Mouse (Mus musculus): ENCODE measurements around the gene Ddah1.

Gene Ddah1

DNA sequence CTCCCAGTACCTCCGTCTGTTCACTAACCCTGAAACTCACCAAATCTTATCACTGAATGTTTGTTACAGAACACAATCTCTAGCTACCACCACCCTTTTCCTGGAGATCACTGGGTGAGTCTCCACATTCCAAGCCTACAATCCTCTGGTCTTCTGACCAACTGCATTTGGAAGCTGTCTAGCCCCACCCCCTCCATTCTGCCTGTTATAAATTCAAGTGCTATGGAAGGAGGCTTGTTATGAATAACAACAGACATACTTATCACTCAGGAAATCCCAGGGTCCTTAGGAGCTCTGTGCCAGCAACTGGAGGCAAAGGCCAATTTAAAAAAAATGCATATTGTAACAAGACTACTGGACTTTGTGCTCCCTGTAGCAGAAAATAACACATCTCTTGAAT, 58.3 kb downstream of the Ddah1 start:
- no peak for DNase-seq (ENCODE audit: low spot score in 2 of 2)

- DNase-seq (ENCODE audit: low spot score in 2 of 2): no peak
Observed at GRCm38 (mm10) chr3:145817276-145817675, 58.8 kb downstream of the Ddah1 start.

- DNase-seq (ENCODE audit: low spot score in 2 of 2): no peak
Observed at GRCm38 (mm10) chr3:145820439-145820838, 62.0 kb downstream of the Ddah1 start.

GRCm38 (mm10) chr3:145820938-145821337, 62.5 kb downstream of the Ddah1 start:
- DNase-seq (ENCODE audit: low spot score in 2 of 2): no peak

- no peak for DNase-seq (ENCODE audit: low spot score in 2 of 2)
Observed at GRCm38 (mm10) chr3:145822201-145822600, 63.7 kb downstream of the Ddah1 start.

DNA sequence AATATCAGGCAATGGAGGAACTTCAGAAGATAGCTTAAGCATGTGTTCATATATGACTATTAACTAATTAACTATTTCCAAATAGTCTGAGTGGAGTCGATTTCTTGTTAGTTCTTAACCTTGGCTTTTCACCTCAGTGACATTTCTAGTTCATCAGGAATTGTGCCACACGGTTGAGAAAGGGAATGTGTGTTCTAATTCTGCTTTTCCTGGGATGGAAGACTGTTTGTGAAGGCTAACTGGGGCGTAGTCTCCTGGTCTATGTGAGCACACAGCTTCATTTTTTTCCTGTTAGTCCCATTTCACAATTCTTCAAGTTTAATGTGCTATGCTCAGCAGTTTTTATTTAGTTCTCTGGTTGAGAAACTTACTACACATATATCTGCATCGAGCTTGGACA, 65.2 kb downstream of the Ddah1 start:
- no peak for DNase-seq (ENCODE audit: low spot score in 2 of 2)

GRCm38 (mm10) chr3:145825416-145826055, 67.1 kb downstream of the Ddah1 start:
- no peak for DNase-seq (ENCODE audit: low spot score in 2 of 2)

DNA sequence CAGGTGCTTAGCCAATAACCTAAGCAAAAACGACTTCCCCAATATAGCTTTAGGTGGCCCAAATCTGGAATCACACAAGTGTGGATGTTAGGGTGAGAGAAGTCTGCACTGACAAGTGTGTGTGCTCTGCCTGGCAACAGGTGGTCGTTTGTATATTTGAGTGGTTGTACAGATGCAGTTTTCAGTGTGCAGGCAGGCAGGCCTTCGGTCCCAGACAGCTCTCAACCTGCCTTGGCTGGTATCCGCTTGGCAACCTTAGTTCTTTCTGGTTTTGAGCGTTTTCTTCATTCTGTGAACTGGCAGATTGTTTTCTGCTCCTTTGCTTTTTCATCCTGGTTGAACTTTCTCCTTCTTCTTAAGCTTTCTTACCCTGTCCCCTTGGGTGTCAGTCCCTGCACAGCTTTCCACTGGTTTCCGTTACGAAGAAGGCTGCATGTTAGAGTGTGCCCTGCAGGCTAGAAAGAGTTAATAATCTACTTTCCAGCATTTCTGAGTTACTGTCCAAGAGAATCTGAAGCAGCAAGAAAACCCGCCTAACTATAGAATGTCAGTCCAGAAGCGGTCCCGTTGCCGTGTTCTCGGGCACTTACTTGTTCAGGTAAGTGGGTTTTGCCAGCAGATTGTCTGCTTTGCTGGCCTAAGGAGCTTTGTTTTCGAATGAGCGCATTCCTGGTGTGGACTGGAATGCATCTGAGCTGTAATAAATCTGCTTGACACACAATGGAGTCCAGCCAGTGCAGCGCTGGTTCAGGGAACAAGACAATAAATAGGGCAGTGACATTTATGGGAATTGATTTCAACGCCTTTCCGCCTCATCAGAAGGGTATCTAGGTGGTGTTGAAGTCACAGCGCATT, 68.9 kb downstream of the Ddah1 start:
- peak in 1 of 2 experiments; percentile 10 for DNase-seq (ENCODE audit: low spot score in 2 of 2)

- DNase-seq (ENCODE audit: low spot score in 2 of 2): no peak
Observed at GRCm38 (mm10) chr3:145828906-145829305, 70.4 kb downstream of the Ddah1 start.

GRCm38 (mm10) chr3:145833948-145834538, 75.6 kb downstream of the Ddah1 start:
- peak; percentile 24 to 40 for DNase-seq (ENCODE audit: low spot score in 2 of 2)

DNA sequence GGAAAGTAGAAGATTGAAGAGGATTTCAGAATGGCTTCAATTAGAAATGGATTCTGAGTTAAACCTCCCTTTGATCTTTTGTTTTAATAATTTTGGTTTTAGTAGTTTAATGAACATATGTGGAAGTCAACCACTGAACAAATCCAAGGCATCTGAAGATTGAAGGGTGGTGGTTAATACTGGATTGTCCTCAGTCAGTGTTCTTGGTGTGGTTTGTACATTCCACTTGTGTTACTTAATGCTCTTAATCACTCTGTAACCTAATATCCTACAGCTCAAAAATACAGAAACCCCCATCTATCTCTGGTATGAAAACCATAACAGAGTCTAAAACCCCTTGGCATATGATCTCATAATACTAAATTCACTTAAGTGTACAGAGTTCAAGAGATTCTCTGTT, 79.8 kb downstream of the Ddah1 start:
- no peak for DNase-seq (ENCODE audit: low spot score in 2 of 2)

- no peak for DNase-seq (ENCODE audit: low spot score in 2 of 2)
Observed at GRCm38 (mm10) chr3:145841961-145842710, 83.7 kb downstream of the Ddah1 start.

DNA sequence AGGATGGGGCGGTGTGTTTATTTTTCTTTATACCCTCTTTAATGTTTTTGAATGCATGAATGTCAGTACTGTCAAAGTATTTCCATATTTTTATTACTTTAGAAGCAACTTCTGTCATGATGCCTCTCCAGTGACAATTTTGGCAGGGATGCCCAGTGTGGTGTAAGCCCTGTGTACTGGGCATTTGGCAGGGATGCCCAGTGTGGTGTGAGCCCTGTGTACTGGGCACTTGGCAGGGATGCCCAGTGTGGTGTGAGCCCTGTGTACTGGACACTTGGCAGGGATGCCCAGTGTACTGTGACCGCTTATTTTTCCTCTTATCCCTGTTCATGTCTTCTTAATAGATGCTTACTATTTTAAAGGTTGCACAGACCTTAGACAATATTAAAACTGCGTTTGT, 85.4 kb downstream of the Ddah1 start:
- DNase-seq (ENCODE audit: low spot score in 2 of 2): no peak

DNA sequence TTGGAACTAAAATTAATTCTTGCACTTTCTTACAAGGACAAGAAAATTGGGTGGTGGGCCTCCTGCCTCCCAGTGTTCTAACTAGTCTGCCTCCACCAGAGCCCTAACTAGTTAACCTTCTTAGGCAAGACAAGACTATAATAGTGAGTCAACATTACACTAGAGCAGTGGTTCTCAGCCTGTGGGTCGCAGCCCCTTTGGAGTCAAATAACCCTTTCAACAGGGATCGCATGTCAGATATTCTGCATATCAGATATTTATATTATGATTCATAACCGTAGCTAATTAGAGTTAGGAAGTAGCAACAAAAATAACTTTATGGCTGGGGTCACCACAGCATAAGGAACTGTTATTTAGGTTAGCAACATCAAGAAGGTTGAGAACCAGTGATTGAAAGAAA, 86.4 kb downstream of the Ddah1 start:
- DNase-seq (ENCODE audit: low spot score in 2 of 2): no peak

GRCm38 (mm10) chr3:145846255-145846654, 87.8 kb downstream of the Ddah1 start:
- no peak for DNase-seq (ENCODE audit: low spot score in 2 of 2)

GRCm38 (mm10) chr3:145852041-145852440, 93.6 kb downstream of the Ddah1 start:
- DNase-seq (ENCODE audit: low spot score in 2 of 2): no peak

- no peak for DNase-seq (ENCODE audit: low spot score in 2 of 2)
Observed at GRCm38 (mm10) chr3:145852800-145853199, 94.3 kb downstream of the Ddah1 start.

DNA sequence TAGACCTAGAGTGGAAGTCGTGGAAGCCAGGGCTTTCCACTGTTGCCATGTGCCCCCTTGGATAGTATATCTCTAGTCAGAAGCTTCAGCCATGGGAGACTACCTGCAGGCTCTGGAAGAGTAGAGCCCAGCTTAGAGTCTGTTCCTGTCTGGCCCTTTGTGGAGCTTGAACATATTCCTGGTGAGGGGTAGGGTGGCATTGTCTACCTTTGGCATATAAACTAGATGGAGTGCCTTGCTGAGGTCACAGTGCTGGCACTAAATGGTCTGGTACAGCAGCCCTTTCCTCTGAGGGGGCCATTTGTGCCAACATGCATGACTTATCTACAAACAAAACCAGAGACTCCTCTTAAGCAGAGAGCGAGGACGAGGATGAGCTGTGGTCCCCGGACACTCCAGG, 95.2 kb downstream of the Ddah1 start:
- no peak for DNase-seq (ENCODE audit: low spot score in 2 of 2)

DNA sequence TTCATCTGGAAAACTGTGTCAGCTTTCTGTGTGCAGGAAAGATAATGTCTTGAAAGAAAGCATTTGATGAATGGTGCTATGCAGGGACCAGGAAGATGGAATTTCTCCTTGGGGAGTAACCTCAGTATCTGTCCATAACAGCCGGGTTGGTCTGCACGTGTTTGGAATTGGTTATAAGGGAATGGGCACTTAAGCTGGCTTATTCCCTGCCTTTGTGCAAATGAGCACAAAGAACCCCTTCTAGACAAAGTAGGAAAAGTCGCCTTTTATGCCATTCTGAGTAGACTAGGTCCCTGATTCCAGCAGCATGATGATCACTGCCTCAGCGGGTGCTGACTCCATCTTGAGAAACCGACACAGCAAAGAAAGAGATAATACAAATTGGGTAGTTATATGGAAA, 96.0 kb downstream of the Ddah1 start:
- DNase-seq (ENCODE audit: low spot score in 2 of 2): no peak

- no peak for DNase-seq (ENCODE audit: low spot score in 2 of 2)
Observed at GRCm38 (mm10) chr3:145855299-145855698, 96.8 kb downstream of the Ddah1 start.

- no peak for DNase-seq (ENCODE audit: low spot score in 2 of 2)
Observed at GRCm38 (mm10) chr3:145858388-145858787, 99.9 kb downstream of the Ddah1 start.

GRCm38 (mm10) chr3:145862521-145862920, 104.0 kb downstream of the Ddah1 start:
- DNase-seq (ENCODE audit: low spot score in 2 of 2): peak in 1 of 2 experiments; percentile 22
